Mouse (Mus musculus) left cerebral cortex, adult 9 months (tissue): ENCODE data around the gene Ankrd31.
A peak's percentile ranks its signal among the peaks of the same experiment; 100 is the strongest.
"Not testable (repeated sequence)": the region's sequence is repeated elsewhere in the genome, so short reads cannot be mapped to it uniquely, and the experiment has no call there.

ENCODE experiments used
- DNase-seq, 2 experiments: peaks; one replicate each; pipeline ENCODE4 v3.0.0; 2022; ENCODE audit warnings: low spot score in 2 of 2

Ankrd31 gene

DNA sequence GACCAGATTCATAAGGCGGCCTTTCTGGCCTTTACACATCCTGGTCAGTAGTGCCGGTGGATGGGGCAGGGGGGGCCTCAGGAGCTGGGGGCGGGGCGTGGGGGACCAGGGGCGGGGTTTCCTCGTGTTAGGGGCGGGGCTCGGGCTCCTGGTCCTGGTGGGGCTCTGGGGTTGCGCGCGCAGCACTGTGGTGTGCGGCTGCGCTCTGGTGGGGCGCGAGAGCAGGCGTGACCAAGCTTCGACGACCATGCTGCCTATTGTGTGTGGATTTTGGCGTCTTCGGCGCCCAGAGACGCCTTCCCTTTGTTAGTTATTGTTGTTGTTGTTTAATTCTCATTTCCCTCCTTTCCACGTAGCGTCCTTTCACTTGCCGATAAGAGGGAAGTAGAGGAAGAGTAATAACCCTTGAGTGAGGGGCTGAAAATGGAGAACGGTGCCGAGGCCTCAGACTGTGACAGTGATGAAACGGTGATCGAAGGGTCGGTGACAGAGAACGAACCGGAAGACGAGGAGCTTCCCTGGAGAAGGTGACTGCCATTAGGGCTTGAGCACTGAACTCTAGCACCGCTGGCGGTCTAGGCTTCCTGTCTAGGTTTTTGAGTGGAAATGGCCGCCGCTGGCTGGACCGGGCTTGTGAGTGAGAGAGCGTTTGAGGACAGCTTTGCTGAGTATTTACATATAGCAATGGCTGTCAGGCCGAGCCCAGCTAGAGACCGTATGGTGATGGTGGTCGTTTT lies at the start of gene Ankrd31:
Ankrd31 (plus strand) TSS at position 164 of the 737 bp plus-strand sequence.
- no peak for DNase-seq

DNA sequence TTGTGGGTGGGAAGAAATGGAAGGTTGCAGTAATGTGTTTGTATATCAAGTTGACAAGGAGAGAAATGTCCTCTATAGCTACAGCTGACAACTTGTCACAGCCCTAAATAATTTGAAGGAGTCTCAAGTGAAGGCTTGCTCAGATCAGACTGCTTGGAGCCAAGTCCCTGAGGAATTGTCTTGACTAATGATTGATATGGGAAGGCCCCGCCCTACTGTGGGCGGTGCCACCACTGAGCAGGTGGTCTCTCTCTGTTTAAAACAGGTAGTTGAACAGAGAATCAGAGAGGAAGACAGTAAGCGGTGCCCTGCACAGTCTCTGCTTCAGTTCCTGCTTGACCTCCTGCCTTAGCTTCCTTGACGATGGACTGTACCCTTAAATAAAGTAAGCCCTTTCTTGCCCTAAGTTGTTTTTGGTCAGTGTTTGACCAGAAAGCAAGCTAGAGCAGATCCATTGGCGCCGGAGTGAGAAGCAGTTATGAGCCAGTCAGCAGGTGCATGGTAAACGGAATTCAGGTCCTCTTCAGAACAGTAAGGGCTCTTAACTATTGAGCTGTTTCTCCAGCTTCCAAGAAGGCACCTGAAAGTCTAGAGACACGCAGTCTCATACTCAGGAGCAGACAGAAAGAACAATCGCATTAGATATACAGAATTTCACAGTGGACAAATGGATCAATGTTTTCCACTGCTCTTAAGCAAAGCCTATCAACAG lies 45.3 kb upstream of the Ankrd31 start:
- no peak for DNase-seq

DNA sequence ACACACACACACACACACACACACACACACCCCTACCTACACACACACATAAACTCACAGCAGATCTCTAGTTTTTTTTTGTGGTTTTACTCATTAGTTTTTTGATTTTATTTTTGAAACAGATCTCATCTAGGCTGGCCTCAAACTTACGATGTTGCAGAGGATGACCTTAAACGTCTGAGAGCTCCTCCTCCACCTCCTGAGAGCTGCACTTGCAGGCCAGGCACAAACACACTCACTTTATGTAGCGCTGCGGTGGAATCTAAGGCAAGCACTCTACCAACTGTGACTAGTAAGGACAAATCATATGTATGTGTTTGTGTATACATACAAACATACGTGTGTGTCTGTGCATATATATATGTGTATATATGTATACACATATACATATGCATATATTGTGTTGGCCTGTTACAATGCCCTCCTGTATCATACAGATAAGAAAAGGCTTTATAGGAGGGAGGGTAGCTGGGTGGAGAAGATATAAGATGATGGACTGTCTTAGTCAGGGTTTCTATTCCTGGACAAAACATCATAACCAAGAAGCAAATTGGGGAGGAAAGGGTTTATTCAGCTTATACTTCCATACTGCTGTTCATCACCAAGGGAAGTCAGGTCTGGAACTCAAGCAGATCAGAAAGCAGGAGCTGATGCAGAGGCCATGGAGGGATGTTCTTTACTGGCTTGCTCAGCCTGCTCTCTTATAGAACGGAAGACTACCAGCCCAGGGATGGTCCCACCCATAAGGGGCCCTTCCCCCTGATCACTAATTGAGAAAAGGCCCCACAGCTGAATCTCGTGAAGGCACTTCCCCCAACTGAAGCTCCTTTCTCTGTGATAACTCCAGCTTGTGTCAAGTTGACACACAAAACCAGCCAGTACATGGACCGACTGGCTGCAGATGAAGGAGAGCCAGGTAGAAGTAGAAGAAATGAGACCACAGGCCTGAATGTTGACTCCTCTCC lies 38.5 kb upstream of the Ankrd31 start:
- DNase-seq: no peak

DNA sequence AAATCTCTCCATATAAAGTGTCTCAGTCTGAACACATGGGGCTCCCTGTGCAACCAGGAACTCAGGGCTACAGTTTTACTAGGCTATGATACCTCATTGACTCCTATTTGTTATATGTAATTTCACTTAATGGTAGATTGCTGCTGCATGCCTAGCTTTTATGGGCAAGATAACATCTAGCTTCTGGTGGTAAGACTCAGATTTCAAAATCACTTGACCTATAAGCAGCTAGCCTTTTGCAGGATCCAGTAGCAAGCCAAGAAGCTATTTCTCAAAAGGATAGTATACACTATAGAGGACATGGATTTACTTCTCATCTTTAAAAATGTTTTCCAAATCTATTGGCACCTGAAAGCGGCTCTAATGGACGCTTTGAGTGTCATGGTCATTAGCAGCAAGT lies 31.8 kb upstream of the Ankrd31 start:
- DNase-seq: no peak

- DNase-seq: no peak
These were observed 30.3 kb upstream of the Ankrd31 start for GRCm38 (mm10) chr13:96717821-96718220.

DNA sequence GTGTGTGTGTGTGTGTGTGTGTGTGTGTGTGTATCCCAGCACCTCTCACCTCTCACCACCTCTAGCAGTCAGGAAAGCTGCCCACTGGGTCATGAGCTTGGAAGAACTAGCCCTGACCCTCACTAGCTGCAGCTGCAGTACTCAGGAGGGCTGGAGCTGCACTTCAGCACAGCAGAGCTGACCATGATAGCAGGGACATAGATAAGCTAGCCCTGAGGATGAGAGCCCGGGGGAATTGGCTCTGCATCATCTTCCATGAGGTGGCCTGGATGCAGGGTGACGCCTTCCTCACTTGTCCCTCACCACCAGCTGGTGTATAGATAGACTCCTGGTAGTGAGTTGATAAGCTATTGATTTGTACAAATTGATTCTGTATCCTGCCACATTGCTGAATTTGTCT lies 28.1 kb upstream of the Ankrd31 start:
- no peak for DNase-seq

GRCm38 (mm10) chr13:96728289-96728688 lies 19.8 kb upstream of the Ankrd31 start:
- no peak for DNase-seq

GRCm38 (mm10) chr13:96729146-96729545 lies 18.9 kb upstream of the Ankrd31 start:
- DNase-seq: no peak

- DNase-seq: no peak
These were observed 18.0 kb upstream of the Ankrd31 start for GRCm38 (mm10) chr13:96730116-96730515.

- DNase-seq: no peak
These were observed 12.9 kb upstream of the Ankrd31 start for GRCm38 (mm10) chr13:96735175-96735574.

- no peak for DNase-seq
These were observed 7.9 kb upstream of the Ankrd31 start for GRCm38 (mm10) chr13:96740159-96740558.

GRCm38 (mm10) chr13:96742871-96743270 lies 5.2 kb upstream of the Ankrd31 start:
- no peak for DNase-seq

- DNase-seq: no peak
These were observed 2.0 kb upstream of the Ankrd31 start for GRCm38 (mm10) chr13:96746055-96746454.

GRCm38 (mm10) chr13:96749859-96750258 lies 1.8 kb downstream of the Ankrd31 start:
- DNase-seq: no peak

- no peak for DNase-seq
These were observed 12.8 kb downstream of the Ankrd31 start for GRCm38 (mm10) chr13:96760848-96761247.

GRCm38 (mm10) chr13:96786071-96786470 lies 38.0 kb downstream of the Ankrd31 start:
- not testable (repeated sequence) for DNase-seq

DNA sequence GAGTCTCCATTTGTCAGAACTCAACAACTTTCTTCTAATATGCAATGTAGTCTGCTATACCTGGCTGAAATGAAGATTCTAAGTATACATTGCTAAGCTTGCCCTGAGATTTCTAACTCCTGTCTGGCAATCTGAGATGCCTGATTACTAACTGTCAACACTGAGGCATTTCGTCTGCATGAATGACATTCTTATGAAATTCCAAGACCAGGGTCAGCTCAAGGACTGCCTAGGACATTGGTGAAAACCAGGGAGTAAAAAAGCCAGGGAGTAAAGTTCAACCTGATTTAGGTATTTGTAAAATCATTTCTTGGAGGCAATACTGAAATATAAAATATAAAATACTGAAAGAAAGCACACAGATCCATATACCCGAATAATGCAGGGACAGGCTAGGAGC lies 45.4 kb downstream of the Ankrd31 start:
- no peak for DNase-seq

DNA sequence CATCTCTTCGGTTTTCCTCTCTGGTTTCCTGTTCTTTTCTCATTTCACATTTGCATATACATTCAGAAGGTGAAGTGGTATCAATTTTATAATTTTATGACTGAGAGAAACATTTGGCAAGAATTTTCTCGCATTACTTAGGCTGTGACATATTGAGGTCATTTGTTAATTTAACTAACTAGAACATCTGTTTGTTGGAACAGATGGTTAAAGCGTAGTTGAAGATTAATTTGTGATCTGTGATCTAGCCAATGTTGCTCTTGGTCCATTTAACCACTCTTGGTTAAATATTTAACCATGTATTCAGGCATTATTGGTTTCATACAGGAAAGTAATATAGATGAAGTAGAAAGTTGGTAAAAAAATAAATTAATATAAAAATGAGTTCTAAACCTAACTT lies 47.2 kb downstream of the Ankrd31 start:
- DNase-seq: no peak

DNA sequence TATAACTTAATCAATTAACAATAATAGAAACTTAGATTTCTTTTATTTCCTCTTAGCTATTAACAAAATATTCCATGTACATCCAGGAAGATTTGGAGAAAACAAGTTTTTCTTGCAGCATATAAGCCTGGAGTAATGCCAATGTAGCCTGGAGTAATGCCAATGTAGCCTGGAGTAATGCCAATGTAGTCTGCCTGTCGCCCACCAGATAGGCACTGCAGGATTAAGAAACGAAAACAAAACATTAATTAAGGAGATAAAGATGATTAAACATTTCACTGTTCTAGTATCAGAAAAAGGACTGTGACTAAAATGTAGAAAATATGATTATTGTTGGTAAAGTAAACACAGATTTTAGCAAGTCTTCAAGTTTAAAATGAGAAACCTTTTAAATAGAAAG lies 49.4 kb downstream of the Ankrd31 start:
- DNase-seq: peak in 1 of 2 experiments; percentile 23

- no peak for DNase-seq
These were observed 101.7 kb downstream of the Ankrd31 start for GRCm38 (mm10) chr13:96849752-96850151.

GRCm38 (mm10) chr13:96852133-96852532 lies 104.1 kb downstream of the Ankrd31 start:
- no peak for DNase-seq

- DNase-seq: peak in 1 of 2 experiments; percentile 3
These were observed 105.2 kb downstream of the Ankrd31 start for GRCm38 (mm10) chr13:96853256-96853655.
